Mouse (Mus musculus): ENCODE data around the gene Xpo1.
"Not testable (repeated sequence)": the region's sequence is repeated elsewhere in the genome, so short reads cannot be mapped to it uniquely, and the experiment has no call there.

DNA sequence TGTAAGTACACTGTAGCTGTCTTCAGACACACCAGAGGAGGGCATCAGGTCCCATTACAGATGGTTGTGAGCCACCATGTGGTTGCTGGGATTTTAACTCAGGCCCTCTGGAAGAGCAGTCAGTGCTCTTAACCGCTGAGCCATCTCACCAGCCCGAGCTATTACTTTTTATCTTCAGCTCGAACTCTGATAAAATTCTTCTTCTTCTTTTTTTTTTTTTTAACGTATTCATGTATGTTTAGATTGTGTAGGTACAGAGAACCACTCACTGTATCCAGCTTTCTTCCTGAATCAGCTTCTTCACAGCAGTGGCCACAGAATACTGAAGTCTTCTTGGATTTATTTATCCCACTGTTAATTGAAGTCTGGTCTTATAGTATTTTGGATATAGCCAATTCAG is 33.0 kb downstream of the Xpo1 start:
- not testable (repeated sequence) for TF ChIP-seq CTCF (IDR thresholded peaks at IDR 0.05; ENCODE audit: low read depth, low read length); POLR2AphosphoS5 (IDR thresholded peaks at IDR 0.05; ENCODE audit: insufficient replicate concordance, low read depth, low read length)
